Mouse (Mus musculus): ENCODE data around the gene Tmem9b. TPM values are rescaled to one million over a fixed set of nuclear protein-coding genes. Genes with fewer than 3 reads are reported as not detected.

The Tmem9b gene
- polyA plus RNA-seq, 1 experiment = 45.3 TPM

- no peaks in the 10 kb centered on the region for H3K36me3 ChIP-seq (ENCODE audit: control insufficient read depth, insufficient read depth, low read length)
- peaks cover 3% of the 10 kb centered on the region for H3K4me1 ChIP-seq (replicated peaks; ENCODE audit: control insufficient read depth, insufficient read depth, low read length)
- WGBS = 98% methylated on average over 8 of the region's 8 CpGs
- H3K27ac ChIP-seq (ENCODE audit: control insufficient read depth, insufficient read depth, low read length) = no peak overlapping the region
- no peak for DNase-seq
- H3K4me3 ChIP-seq (ENCODE audit: control insufficient read depth, insufficient read depth, low read length) = no peak overlapping the region
- TF ChIP-seq CTCF (IDR thresholded peaks at IDR 0.05; ENCODE audit: borderline replicate concordance, control insufficient read depth, extremely low read depth, insufficient read depth, low read length, poor library complexity) = no peak
- TF ChIP-seq POLR2A (IDR thresholded peaks at IDR 0.05; ENCODE audit: control insufficient read depth, extremely low read depth, insufficient read depth, low read length, poor library complexity) = no peak
- H3K27me3 ChIP-seq (ENCODE audit: control insufficient read depth, insufficient read depth, low read length) = no peaks in the 10 kb centered on the region
Observed at GRCm38 (mm10) chr7:109723114-109723513, 29.6 kb downstream of the Tmem9b start.

GRCm38 (mm10) chr7:109722618-109723017 lies 30.1 kb downstream of the Tmem9b start:
- DNase-seq = no peak
- TF ChIP-seq CTCF (IDR thresholded peaks at IDR 0.05; ENCODE audit: borderline replicate concordance, control insufficient read depth, extremely low read depth, insufficient read depth, low read length, poor library complexity) (no peak), POLR2A (IDR thresholded peaks at IDR 0.05; ENCODE audit: control insufficient read depth, extremely low read depth, insufficient read depth, low read length, poor library complexity) (no peak)
- no peak overlapping the region for H3K4me3 ChIP-seq (ENCODE audit: control insufficient read depth, insufficient read depth, low read length)
- H3K36me3 ChIP-seq (ENCODE audit: control insufficient read depth, insufficient read depth, low read length) = no peaks in the 10 kb centered on the region
- whole genome bisulfite sequencing = 98% methylated on average over 2 of the region's 2 CpGs
- peaks cover 3% of the 10 kb centered on the region for H3K4me1 ChIP-seq (replicated peaks; ENCODE audit: control insufficient read depth, insufficient read depth, low read length)
- no peak overlapping the region for H3K27ac ChIP-seq (ENCODE audit: control insufficient read depth, insufficient read depth, low read length)
- H3K27me3 ChIP-seq (ENCODE audit: control insufficient read depth, insufficient read depth, low read length) = no peaks in the 10 kb centered on the region

DNA sequence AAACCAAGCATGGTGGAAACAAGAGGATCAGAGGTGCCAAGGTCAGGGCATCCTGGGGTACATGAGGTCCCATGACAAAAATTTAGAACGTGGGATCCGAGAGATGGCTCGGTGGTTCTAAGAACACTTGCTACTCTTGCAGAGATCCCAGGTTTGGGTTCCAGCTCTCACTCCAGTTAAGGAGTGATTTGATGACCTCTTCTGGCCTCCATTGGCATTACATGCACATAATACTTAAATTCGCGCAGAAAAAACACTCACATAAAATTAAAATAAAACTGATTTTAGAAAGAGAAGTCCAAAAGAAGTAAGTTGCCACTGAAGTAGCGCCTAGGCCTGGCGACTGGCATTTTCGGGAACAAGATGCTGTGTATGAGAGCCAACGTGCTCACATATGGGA lies 33.4 kb downstream of the Tmem9b start:
- WGBS = 68% methylated on average over 9 of the region's 9 CpGs
- Histone ChIP-seq H3K4me1 (replicated peaks; ENCODE audit: control insufficient read depth, insufficient read depth, low read length) (no peaks in the 10 kb centered on the region), H3K36me3 (ENCODE audit: control insufficient read depth, insufficient read depth, low read length) (no peaks in the 10 kb centered on the region), H3K4me3 (ENCODE audit: control insufficient read depth, insufficient read depth, low read length) (no peak overlapping the region), H3K27ac (ENCODE audit: control insufficient read depth, insufficient read depth, low read length) (no peak overlapping the region), H3K27me3 (ENCODE audit: control insufficient read depth, insufficient read depth, low read length) (no peaks in the 10 kb centered on the region)
- DNase-seq = peak; percentile 11
- no peak for TF ChIP-seq CTCF (IDR thresholded peaks at IDR 0.05; ENCODE audit: borderline replicate concordance, control insufficient read depth, extremely low read depth, insufficient read depth, low read length, poor library complexity)
- no peak for TF ChIP-seq POLR2A (IDR thresholded peaks at IDR 0.05; ENCODE audit: control insufficient read depth, extremely low read depth, insufficient read depth, low read length, poor library complexity)

DNA sequence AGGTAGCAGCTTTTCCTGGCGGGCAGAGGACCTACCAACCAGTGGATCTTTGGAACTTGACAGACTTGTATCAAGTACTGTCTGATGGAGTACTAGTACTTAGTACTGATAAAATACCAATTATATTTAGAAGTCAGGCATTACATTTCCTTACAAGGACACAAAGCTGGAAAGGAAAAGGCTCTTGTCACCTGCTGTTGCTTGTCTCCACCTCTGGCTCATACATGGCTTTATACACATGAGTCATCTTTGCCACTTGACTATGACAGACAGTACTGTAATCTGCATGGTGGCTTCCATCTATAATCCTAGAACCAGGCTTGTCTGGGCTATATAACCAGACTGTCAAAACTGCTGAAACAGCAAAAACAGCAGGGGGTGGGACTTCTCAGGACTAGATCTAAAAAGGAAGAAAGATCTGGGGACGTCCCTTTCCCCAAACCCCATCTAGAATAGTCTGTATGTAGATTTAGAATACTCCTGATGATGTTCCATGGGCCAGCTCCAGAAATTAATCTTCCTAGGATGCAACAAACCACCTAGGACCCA lies 39.2 kb downstream of the Tmem9b start:
- H3K4me1 ChIP-seq (replicated peaks; ENCODE audit: control insufficient read depth, insufficient read depth, low read length) = no peaks in the 10 kb centered on the region
- TF ChIP-seq POLR2A (IDR thresholded peaks at IDR 0.05; ENCODE audit: control insufficient read depth, extremely low read depth, insufficient read depth, low read length, poor library complexity) = no peak
- TF ChIP-seq CTCF (IDR thresholded peaks at IDR 0.05; ENCODE audit: borderline replicate concordance, control insufficient read depth, extremely low read depth, insufficient read depth, low read length, poor library complexity) = no peak
- H3K27ac ChIP-seq (ENCODE audit: control insufficient read depth, insufficient read depth, low read length) = no peak overlapping the region
- peaks cover 35% of the 10 kb centered on the region for H3K36me3 ChIP-seq (ENCODE audit: control insufficient read depth, insufficient read depth, low read length)
- no peak for DNase-seq
- H3K27me3 ChIP-seq (ENCODE audit: control insufficient read depth, insufficient read depth, low read length) = no peaks in the 10 kb centered on the region
- WGBS = 94% methylated on average over 2 of the region's 2 CpGs
- H3K4me3 ChIP-seq (ENCODE audit: control insufficient read depth, insufficient read depth, low read length) = no peak overlapping the region

DNA sequence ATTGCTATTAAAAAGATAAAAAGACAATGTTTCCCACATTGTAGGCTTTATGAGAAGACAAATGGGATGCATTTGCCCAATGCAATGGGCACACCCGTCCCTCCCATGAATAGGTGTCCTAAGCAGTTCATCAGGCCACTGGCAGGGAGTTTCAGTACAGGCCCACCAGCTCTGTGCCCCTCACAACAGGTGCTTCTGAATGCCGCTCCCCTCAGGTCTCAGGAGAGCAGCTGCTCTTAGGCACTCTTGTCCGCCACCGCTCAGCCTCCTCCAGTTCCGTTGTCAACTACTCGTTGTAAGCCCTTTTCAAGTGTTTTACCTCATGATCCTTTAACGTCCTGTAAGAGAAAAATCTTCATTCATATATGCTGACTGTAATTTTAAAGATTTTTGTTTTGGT lies 40.5 kb downstream of the Tmem9b start:
- no peak for TF ChIP-seq POLR2A (IDR thresholded peaks at IDR 0.05; ENCODE audit: control insufficient read depth, extremely low read depth, insufficient read depth, low read length, poor library complexity)
- no peak for TF ChIP-seq CTCF (IDR thresholded peaks at IDR 0.05; ENCODE audit: borderline replicate concordance, control insufficient read depth, extremely low read depth, insufficient read depth, low read length, poor library complexity)
- Histone ChIP-seq H3K27ac (ENCODE audit: control insufficient read depth, insufficient read depth, low read length) (no peak overlapping the region), H3K27me3 (ENCODE audit: control insufficient read depth, insufficient read depth, low read length) (no peaks in the 10 kb centered on the region), H3K4me1 (replicated peaks; ENCODE audit: control insufficient read depth, insufficient read depth, low read length) (no peaks in the 10 kb centered on the region), H3K36me3 (ENCODE audit: control insufficient read depth, insufficient read depth, low read length) (peaks cover 37% of the 10 kb centered on the region), H3K4me3 (ENCODE audit: control insufficient read depth, insufficient read depth, low read length) (no peak overlapping the region)
- WGBS = 97% methylated on average over 7 of the region's 7 CpGs
- no peak for DNase-seq

GRCm38 (mm10) chr7:109710069-109710468 lies 42.6 kb downstream of the Tmem9b start:
- no peak for DNase-seq
- H3K27me3 ChIP-seq (ENCODE audit: control insufficient read depth, insufficient read depth, low read length) = no peaks in the 10 kb centered on the region
- 89% methylated on average over 1 of the region's 1 CpGs for WGBS
- TF ChIP-seq POLR2A (IDR thresholded peaks at IDR 0.05; ENCODE audit: control insufficient read depth, extremely low read depth, insufficient read depth, low read length, poor library complexity) (no peak), CTCF (IDR thresholded peaks at IDR 0.05; ENCODE audit: borderline replicate concordance, control insufficient read depth, extremely low read depth, insufficient read depth, low read length, poor library complexity) (no peak)
- peaks cover 37% of the 10 kb centered on the region for H3K36me3 ChIP-seq (ENCODE audit: control insufficient read depth, insufficient read depth, low read length)
- H3K4me1 ChIP-seq (replicated peaks; ENCODE audit: control insufficient read depth, insufficient read depth, low read length) = no peaks in the 10 kb centered on the region
- no peak overlapping the region for H3K27ac ChIP-seq (ENCODE audit: control insufficient read depth, insufficient read depth, low read length)
- H3K4me3 ChIP-seq (ENCODE audit: control insufficient read depth, insufficient read depth, low read length) = no peak overlapping the region

DNA sequence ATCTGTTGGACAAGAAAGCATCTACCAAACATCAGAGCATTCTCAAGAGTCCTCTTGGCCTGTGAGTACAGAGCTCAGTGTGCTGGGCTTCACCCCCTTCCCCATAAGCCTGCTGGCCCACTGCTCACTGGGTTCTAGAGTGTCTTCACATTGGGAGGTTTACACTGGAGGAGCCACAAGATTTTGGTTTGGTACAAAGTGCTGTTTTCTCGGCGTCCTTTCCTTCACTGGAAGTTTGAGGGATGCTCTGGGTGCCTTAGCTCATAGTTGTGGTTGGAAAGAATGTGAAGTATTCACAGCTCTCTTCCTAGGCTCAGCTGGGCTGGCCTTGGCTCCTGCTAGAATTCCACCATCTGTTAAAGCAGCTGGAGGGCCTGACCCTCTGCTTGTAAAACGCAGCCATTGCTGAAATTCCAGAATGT lies 43.7 kb downstream of the Tmem9b start:
- H3K27me3 ChIP-seq (ENCODE audit: control insufficient read depth, insufficient read depth, low read length) = no peaks in the 10 kb centered on the region
- no peak overlapping the region for H3K27ac ChIP-seq (ENCODE audit: control insufficient read depth, insufficient read depth, low read length)
- H3K36me3 ChIP-seq (ENCODE audit: control insufficient read depth, insufficient read depth, low read length) = peaks cover 37% of the 10 kb centered on the region
- H3K4me3 ChIP-seq (ENCODE audit: control insufficient read depth, insufficient read depth, low read length) = no peak overlapping the region
- 83% methylated on average over 3 of the region's 3 CpGs for WGBS
- peaks cover 2% of the 10 kb centered on the region; the same call in 1 of the 2 replicates for H3K4me1 ChIP-seq (replicated peaks; ENCODE audit: control insufficient read depth, insufficient read depth, low read length)
- no peak for DNase-seq
- TF ChIP-seq CTCF (IDR thresholded peaks at IDR 0.05; ENCODE audit: borderline replicate concordance, control insufficient read depth, extremely low read depth, insufficient read depth, low read length, poor library complexity) (no peak), POLR2A (IDR thresholded peaks at IDR 0.05; ENCODE audit: control insufficient read depth, extremely low read depth, insufficient read depth, low read length, poor library complexity) (no peak)

Data from thymus, adult 2 months (tissue).